Mouse (Mus musculus) myocyte (in vitro differentiated cells): ENCODE measurements around the gene Carnmt1.

ENCODE experiments used
- CEBPB ChIP-seq: IDR thresholded peaks from 2 replicates; pipeline ENCODE4 v1.6.1; 2011; ENCODE audit warnings: mild to moderate bottlenecking, moderate library complexity; ENCODE audit not compliant: poor library complexity, insufficient read depth, severe bottlenecking
- E2F4 ChIP-seq: IDR thresholded peaks from one replicate; pipeline ENCODE4 v1.6.1; 2011; ENCODE audit warnings: mild to moderate bottlenecking, control low read depth, moderate library complexity; ENCODE audit not compliant: insufficient read depth
- MAX ChIP-seq: IDR thresholded peaks from one replicate; pipeline ENCODE4 v1.6.1; 2011; ENCODE audit warnings: low read depth, mild to moderate bottlenecking, control low read depth
- MYOD1 ChIP-seq, 3 experiments: IDR thresholded peaks; one replicate each; pipeline ENCODE4 v1.6.1; 2011; ENCODE audit warnings: control low read depth in 2 of 3, low read depth in 2 of 3, mild to moderate bottlenecking in 2 of 3, moderate library complexity in 1 of 3; ENCODE audit not compliant: insufficient read length in 2 of 3, control insufficient read depth in 1 of 3
- MYOG ChIP-seq, 3 experiments: IDR thresholded peaks; one replicate each; pipeline ENCODE4 v1.6.1; 2011; ENCODE audit warnings: control low read depth in 2 of 3, low read depth in 2 of 3, mild to moderate bottlenecking in 2 of 3; ENCODE audit not compliant: insufficient read length in 2 of 3, control insufficient read depth in 1 of 3, insufficient read depth in 1 of 3
- POLR2A ChIP-seq: IDR thresholded peaks from one replicate; pipeline ENCODE4 v1.6.1; 2011; ENCODE audit warnings: low read depth, mild to moderate bottlenecking, control low read depth, moderate library complexity; ENCODE audit not compliant: insufficient read length
- POLR2AphosphoS2 ChIP-seq: IDR thresholded peaks from one replicate; pipeline ENCODE4 v1.6.1; 2011; ENCODE audit warnings: low read depth, control low read depth; ENCODE audit not compliant: insufficient read length
- SRF ChIP-seq: IDR thresholded peaks from one replicate; pipeline ENCODE4 v1.6.1; 2011; ENCODE audit warnings: low read depth; ENCODE audit not compliant: control insufficient read depth, insufficient read length
- TCF12 ChIP-seq: IDR thresholded peaks from one replicate; pipeline ENCODE4 v1.6.1; 2011; ENCODE audit warnings: mild to moderate bottlenecking, control low read depth; ENCODE audit not compliant: poor library complexity, insufficient read depth, severe bottlenecking
- USF1 ChIP-seq: IDR thresholded peaks from one replicate; pipeline ENCODE4 v1.6.1; 2011; ENCODE audit warnings: low read depth, mild to moderate bottlenecking, control low read depth, moderate library complexity

GRCm38 (mm10) chr19:18659349-18659748, 11.2 kb upstream of the Carnmt1 start:
- TF ChIP-seq POLR2A: no peak
- no peak for TF ChIP-seq SRF
- no peak for TF ChIP-seq TCF12
- TF ChIP-seq CEBPB: no peak
- no peak for TF ChIP-seq E2F4
- TF ChIP-seq USF1: no peak
- no peak for TF ChIP-seq MYOD1 (IDR thresholded peaks at IDR 0.05; ENCODE audit: control insufficient read depth in 1 of 3, insufficient read length in 2 of 3, low read depth in 2 of 3)
- no peak for TF ChIP-seq MAX
- TF ChIP-seq MYOG (IDR thresholded peaks at IDR 0.05; ENCODE audit: control insufficient read depth in 1 of 3, insufficient read depth in 1 of 3, insufficient read length in 2 of 3, low read depth in 2 of 3): no peak
- TF ChIP-seq POLR2AphosphoS2: no peak
